Mouse (Mus musculus) stomach, embryonic 16.5 days (tissue): Measurements from ENCODE around the gene Ndufb5. TPM values are rescaled to one million over a fixed set of nuclear protein-coding genes. Genes with fewer than 3 reads are reported as not detected.
A peak's percentile ranks its signal among the peaks of the same experiment; 100 is the strongest.
"Not testable (repeated sequence)": the region's sequence is repeated elsewhere in the genome, so short reads cannot be mapped to it uniquely, and the experiment has no call there.

Experiments used
- ATAC-seq: fragments of 200-750 bp; cut with Nextera tagmentation; 2 replicates; pipeline ENCODE4 v1.8.0; 2017; ENCODE audit warnings: moderate number of reproducible peaks, moderate TSS enrichment; ENCODE audit not compliant: insufficient read depth, low FRiP score
- H3K27ac ChIP-seq: fragments of 300-500 bp; sonication (generic); 2 replicates; pipeline ENCODE4 v1.5.1; 2014; ENCODE audit warnings: low read length
- H3K27me3 ChIP-seq: fragments of 300-500 bp; sonication (generic); 2 replicates; pipeline ENCODE4 v1.6.1; 2014; ENCODE audit warnings: low read length, control low read depth, mixed read lengths; ENCODE audit not compliant: control insufficient read depth, insufficient read depth
- H3K36me3 ChIP-seq: fragments of 300-500 bp; sonication (generic); 2 replicates; pipeline ENCODE4 v1.6.1; 2014; ENCODE audit warnings: low read length; ENCODE audit not compliant: control insufficient read depth, insufficient read depth
- H3K4me1 ChIP-seq: fragments of 300-500 bp; sonication (generic); 2 replicates; pipeline ENCODE4 v1.6.1; 2014; ENCODE audit warnings: low read length, control low read depth, mixed read lengths; ENCODE audit not compliant: control insufficient read depth, insufficient read depth
- H3K4me2 ChIP-seq: fragments of 300-500 bp; sonication (generic); 2 replicates; pipeline ENCODE4 v1.6.1; 2014; ENCODE audit warnings: low read depth, low read length, mixed read lengths
- H3K4me3 ChIP-seq: fragments of 300-500 bp; sonication (generic); replicated peaks from 2 replicates; pipeline ENCODE4 v1.5.1; 2014; ENCODE audit warnings: mild to moderate bottlenecking, low read length
- H3K9ac ChIP-seq: fragments of 300-500 bp; sonication (generic); 2 replicates; pipeline ENCODE4 v1.6.1; 2014; ENCODE audit warnings: low read length
- H3K9me3 ChIP-seq: fragments of 300-500 bp; sonication (generic); replicated peaks from 2 replicates; pipeline ENCODE4 v1.6.1; 2016; ENCODE audit warnings: low read length, control low read depth; ENCODE audit not compliant: control insufficient read depth
- WGBS: fragments of 180-500 bp; shearing (Covaris S2); extraction: QIAGEN DNeasy Blood & Tissue Kit; methylation state at CpG from one replicate; pipeline ENCODE4 v1.1.7; 2014; 5-methylcytosine and 5-hydroxymethylcytosine counted together
- polyA plus RNA-seq: library from polyadenylated mRNA; unstranded; fragments of >200 nt; fragmentation: Nextera tagmentation; extraction: Ambion mirVana; gene quantifications from 2 replicates; pipeline ENCODE4 v1.2.1, GENCODE M21; 2015

The Ndufb5 gene
- polyA plus RNA-seq, 1 experiment from 2014 or later, result 316 TPM

DNA sequence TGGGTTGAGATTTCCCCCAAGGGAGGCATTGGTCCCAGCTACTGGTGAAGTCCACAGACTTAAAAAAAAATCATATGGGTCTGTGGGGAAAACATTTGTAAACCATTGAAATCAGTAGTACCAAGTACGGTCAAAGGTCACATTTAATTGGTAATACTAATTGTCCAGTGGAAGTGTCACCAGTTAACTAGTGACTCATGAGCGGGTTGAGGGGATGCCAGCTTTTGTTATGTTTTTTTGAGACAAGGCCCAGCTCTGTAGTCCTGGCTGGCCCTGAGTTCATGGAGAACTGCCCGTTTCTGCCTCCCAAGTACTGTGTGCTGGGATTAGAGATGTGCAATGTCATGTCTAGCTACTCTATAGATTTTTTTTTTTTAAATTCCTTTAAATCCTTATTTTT, 23.1 kb upstream of the Ndufb5 start:
- Histone ChIP-seq H3K36me3 (peaks cover 21% of the 10 kb centered on the region; the same call in 1 of the 2 replicates), H3K4me2 (no peak overlapping the region), H3K4me1 (peaks cover 6% of the 10 kb centered on the region; the same call in 1 of the 2 replicates), H3K27me3 (no peaks in the 10 kb centered on the region), H3K27ac (no peak overlapping the region), H3K4me3 (no peak overlapping the region), H3K9ac (no peak overlapping the region), H3K9me3 (no peaks in the 10 kb centered on the region)
- no peak for ATAC-seq
- WGBS, result 92% methylated on average over 3 of the region's 3 CpGs

DNA sequence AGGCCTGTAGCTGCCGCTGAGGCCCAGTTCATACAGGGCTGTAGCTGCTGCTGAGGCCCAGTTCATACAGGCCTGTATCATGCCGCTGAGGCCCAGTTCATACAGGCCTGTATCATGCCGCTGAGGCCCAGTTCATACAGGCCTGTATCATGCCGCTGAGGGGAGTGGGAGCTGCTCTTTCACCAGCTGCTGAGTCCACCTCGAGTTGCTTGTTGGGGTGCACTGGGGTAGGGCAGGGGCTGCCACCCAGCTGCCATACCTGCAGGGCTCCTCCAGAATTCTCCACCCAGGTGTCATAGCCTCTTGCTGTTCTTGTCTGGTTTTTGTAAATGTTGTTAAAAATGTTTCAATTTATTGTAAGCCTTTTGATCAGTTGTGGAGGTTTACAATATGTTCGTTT, 19.4 kb upstream of the Ndufb5 start:
- 93% methylated on average over 6 of the region's 6 CpGs for WGBS
- not testable (repeated sequence) for H3K9ac ChIP-seq

DNA sequence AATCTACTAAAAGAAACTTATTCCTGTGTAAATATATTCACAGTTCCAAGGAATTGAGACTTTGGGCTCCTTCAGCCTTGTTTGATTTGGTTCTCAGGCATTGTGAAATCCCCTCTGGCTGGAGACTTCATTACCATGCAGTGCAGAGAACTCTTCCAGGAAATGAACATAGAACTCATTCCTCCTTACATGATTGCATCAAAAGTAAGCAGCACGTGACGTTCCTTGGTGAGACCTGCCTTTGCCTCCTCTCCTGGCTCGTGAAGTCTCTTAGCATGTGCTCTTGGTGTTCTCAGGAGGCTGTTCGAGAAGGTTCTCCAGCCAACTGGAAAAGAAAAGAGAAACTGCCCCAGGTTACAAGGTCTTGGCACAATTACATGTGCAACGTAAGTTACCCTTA, 18.5 kb upstream of the Ndufb5 start:
- ATAC-seq, result no peak

More for the DNA sequence above, 19.4 kb upstream of the Ndufb5 start:
- not testable (repeated sequence) for H3K4me3 ChIP-seq, H3K4me1 ChIP-seq, H3K4me2 ChIP-seq, ATAC-seq, H3K27me3 ChIP-seq, H3K9me3 ChIP-seq, H3K27ac ChIP-seq
- H3K36me3 ChIP-seq, result peaks cover 38% of the 10 kb centered on the region

DNA sequence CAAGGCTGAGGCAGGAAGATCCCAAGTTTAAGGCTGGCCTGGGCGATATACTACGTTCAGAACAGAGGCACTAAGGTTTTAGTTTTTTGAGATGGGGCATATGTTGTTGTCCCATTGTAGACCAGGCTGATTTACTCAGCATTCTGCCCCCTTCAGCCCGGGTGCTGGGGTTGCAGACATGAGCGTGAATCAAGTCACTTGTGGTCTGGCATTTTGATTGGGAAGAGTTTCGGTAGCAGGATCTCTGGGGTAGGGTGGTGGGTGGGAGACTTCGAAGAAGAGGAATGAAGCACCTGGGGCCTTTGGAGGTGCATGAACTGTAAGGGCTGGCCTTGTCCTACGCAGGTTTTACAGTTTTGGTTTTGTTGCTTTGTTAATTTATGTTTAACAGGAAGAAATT, 12.6 kb upstream of the Ndufb5 start:
- Histone ChIP-seq H3K4me1 (no peaks in the 10 kb centered on the region), H3K27ac (no peak overlapping the region), H3K27me3 (no peaks in the 10 kb centered on the region), H3K4me2 (no peak overlapping the region), H3K9me3 (no peaks in the 10 kb centered on the region), H3K4me3 (no peak overlapping the region), H3K9ac (no peak overlapping the region), H3K36me3 (peaks cover 46% of the 10 kb centered on the region)
- no peak for ATAC-seq
- WGBS, result 96% methylated on average over 7 of the region's 7 CpGs

More for the DNA sequence above, 18.5 kb upstream of the Ndufb5 start:
- 95% methylated on average over 5 of the region's 5 CpGs for WGBS
- Histone ChIP-seq H3K9me3 (no peaks in the 10 kb centered on the region), H3K27ac (no peak overlapping the region), H3K9ac (no peak overlapping the region), H3K36me3 (peaks cover 37% of the 10 kb centered on the region), H3K4me1 (no peaks in the 10 kb centered on the region), H3K4me2 (no peak overlapping the region), H3K27me3 (no peaks in the 10 kb centered on the region), H3K4me3 (no peak overlapping the region)

DNA sequence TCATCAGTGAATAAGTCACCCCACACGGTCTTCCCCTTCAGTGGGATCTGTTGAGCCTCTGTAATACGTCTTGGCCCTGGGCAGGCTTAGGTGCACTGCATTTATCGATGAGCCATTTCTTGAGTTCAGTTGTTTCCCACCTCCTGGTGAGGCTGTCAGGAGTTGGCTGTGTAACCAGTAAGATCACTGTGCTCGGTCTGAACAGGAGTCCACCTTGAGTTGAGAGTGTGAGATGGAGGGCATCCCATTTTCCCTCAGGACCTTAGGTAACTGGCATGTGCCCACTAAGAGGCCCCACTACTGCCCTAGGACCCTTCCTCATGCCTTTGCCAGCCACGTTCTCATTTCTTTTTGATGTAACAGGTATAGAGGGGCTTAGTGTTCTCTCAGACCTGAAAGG, 10.8 kb upstream of the Ndufb5 start:
- Histone ChIP-seq H3K27me3 (no peaks in the 10 kb centered on the region), H3K9ac (no peak overlapping the region), H3K9me3 (no peaks in the 10 kb centered on the region), H3K4me2 (no peak overlapping the region), H3K4me3 (no peak overlapping the region), H3K27ac (no peak overlapping the region), H3K4me1 (no peaks in the 10 kb centered on the region), H3K36me3 (peaks cover 39% of the 10 kb centered on the region)
- ATAC-seq, result no peak
- WGBS, result 84% methylated on average over 5 of the region's 5 CpGs

DNA sequence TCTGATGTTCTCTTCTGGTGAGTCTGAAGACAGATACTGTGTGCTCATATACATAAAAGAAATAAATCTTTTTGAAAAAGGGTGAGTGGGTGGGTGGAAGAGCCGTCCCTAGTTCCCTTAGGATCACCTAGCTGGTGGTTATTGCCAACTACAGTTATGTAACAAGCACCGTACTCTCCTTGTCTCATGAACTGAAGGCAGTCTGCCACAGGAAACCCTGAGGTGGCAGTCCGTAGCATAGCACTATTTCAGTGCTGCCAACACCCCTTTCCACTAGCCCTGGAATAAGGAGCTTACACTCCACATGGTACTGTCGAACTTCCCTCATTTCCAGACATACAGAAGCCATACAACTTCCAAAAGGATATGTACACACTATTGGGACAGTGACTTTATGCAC, 8.9 kb upstream of the Ndufb5 start:
- no peaks in the 10 kb centered on the region for H3K27me3 ChIP-seq
- no peak overlapping the region for H3K4me3 ChIP-seq
- no peaks in the 10 kb centered on the region for H3K4me1 ChIP-seq
- H3K9me3 ChIP-seq, result no peaks in the 10 kb centered on the region
- peaks cover 40% of the 10 kb centered on the region for H3K36me3 ChIP-seq
- WGBS, result 90% methylated on average over 4 of the region's 4 CpGs
- no peak overlapping the region for H3K27ac ChIP-seq
- no peak overlapping the region for H3K9ac ChIP-seq
- ATAC-seq, result no peak
- H3K4me2 ChIP-seq, result no peak overlapping the region

DNA sequence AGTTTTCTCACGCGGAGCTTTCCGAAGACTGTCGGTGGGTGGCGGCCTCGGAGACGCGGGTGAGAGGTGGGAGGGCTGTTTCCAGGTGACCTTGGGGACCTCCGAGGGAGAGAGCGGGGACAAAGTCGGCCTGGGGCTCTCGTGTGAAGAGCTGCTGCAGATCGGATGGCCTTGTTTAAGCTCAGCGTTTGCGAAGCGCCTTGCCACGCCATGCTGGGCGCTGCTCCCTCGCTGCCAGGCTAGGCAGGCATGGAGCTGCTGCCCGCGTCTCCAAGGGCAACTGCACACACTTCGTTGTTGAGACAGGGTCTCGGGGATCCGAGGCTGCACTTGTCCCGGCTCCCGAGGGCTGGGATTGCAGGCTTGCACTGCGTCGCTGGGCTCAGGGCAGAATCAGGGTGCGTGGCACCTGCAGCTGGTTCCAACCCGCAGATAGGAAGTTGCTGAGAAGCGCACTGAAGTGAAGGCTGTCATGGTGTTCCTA, 424 bp downstream of the Ndufb5 start, which contains the start of gene Mrpl47:
Gene Mrpl47 (minus strand): TSS at position 434 of the 484 bp plus-strand sequence.
- H3K9ac ChIP-seq, result peak within 1 kb of the TSS; percentile 90
- no peaks in the 10 kb centered on the region for H3K27me3 ChIP-seq
- H3K4me2 ChIP-seq, result peak within 1 kb of the TSS; percentile 83
- no peaks in the 10 kb centered on the region for H3K9me3 ChIP-seq
- peak; percentile 33; the same call in 1 of the 2 replicates for ATAC-seq
- peak within 1 kb of the TSS; percentile 96 for H3K4me3 ChIP-seq
- peak within 1 kb of the TSS; percentile 82 for H3K27ac ChIP-seq
- under 1% methylated on average over 31 of the region's 31 CpGs for WGBS
- H3K4me1 ChIP-seq, result peaks cover 8% of the 10 kb centered on the region
- H3K36me3 ChIP-seq, result peaks cover 4% of the 10 kb centered on the region; the same call in 1 of the 2 replicates

DNA sequence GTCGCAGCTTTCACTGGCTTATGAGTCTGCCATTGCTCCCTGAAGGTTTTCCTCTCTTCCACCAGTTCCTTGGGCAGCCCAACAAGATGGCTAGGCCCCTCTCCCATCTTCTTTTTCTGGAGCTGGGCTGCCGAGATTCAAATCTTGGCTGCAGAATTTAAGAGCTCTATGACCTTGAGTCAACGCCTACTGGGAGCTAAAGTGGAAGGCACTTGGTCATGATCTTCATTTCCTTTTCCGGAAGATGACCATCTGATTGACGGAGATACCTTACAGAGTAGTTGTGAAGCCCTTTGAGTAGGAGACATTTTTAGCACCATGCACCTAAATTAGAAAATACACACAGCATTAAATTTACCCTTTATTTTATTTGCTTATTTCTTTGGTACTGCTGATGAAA, 1.8 kb downstream of the Ndufb5 start:
- Histone ChIP-seq H3K9ac (no peak overlapping the region), H3K4me3 (no peak overlapping the region), H3K4me1 (peaks cover 8% of the 10 kb centered on the region), H3K27me3 (no peaks in the 10 kb centered on the region), H3K9me3 (no peaks in the 10 kb centered on the region), H3K36me3 (no peaks in the 10 kb centered on the region), H3K4me2 (no peak overlapping the region), H3K27ac (no peak overlapping the region)
- 96% methylated on average over 5 of the region's 5 CpGs for WGBS
- ATAC-seq, result no peak

DNA sequence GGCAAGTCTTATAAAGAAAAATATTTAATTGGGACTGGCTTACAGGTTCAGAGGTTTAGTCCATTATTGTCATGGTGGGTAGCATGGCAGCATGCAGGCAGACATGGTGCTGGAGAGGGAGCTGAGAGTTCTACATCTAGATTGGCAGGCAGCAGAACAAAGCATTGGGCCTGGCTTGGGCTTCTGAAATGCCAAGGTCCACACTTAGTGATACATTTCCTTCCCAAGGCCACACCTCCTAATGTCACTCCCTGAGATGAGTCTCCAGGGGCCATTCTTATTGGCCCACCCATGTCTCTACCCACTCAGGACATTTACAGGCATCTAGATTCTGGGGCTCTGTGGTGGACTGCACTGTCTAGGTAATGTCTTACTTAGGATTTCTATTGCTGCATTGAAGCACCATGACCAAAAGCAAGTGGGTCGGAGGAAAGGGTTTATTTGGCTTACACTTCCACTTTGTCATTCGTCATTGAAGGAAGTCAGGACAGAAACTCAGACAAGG, 5.5 kb downstream of the Ndufb5 start:
- Histone ChIP-seq H3K4me1 (peaks cover 8% of the 10 kb centered on the region), H3K27me3 (no peaks in the 10 kb centered on the region), H3K9me3 (no peaks in the 10 kb centered on the region), H3K36me3 (peaks cover 11% of the 10 kb centered on the region), H3K9ac (no peak overlapping the region), H3K4me2 (no peak overlapping the region), H3K4me3 (no peak overlapping the region), H3K27ac (no peak overlapping the region)
- WGBS, result 72% methylated on average over 2 of the region's 2 CpGs
- ATAC-seq, result no peak
